Mouse (Mus musculus) heart, adult 2 months (tissue): Measurements from ENCODE around the gene Clstn2. TPM values are rescaled to one million over a fixed set of nuclear protein-coding genes. Genes with fewer than 3 reads are reported as not detected.

Source experiments
- DNase-seq, 2 experiments: peaks; one replicate each; pipeline ENCODE4 v3.0.0; 2021
- H3K27ac ChIP-seq: fragments of 200-600 bp; 2 replicates; pipeline ENCODE4 v1.8.1; 2022
- H3K27me3 ChIP-seq: fragments of 200-500 bp; 2 replicates; pipeline ENCODE4 v1.6.1; 2012; ENCODE audit warnings: mild to moderate bottlenecking, low read length, inconsistent platforms, mixed read lengths; ENCODE audit not compliant: control insufficient read depth, insufficient read depth
- H3K36me3 ChIP-seq: fragments of 200-500 bp; 2 replicates; pipeline ENCODE4 v1.6.1; 2012; ENCODE audit warnings: low read length, inconsistent platforms; ENCODE audit not compliant: control insufficient read depth, insufficient read depth
- H3K4me1 ChIP-seq: fragments of 200-500 bp; 2 replicates; pipeline ENCODE4 v1.6.1; 2011; ENCODE audit warnings: low read length; ENCODE audit not compliant: control insufficient read depth, insufficient read depth
- H3K4me3 ChIP-seq: fragments of 200-600 bp; 2 replicates; pipeline ENCODE4 v1.8.1; 2022
- H3K79me2 ChIP-seq: fragments of 200-500 bp; replicated peaks from 2 replicates; pipeline ENCODE4 v1.6.1; 2012; ENCODE audit warnings: mild to moderate bottlenecking, inconsistent platforms, low read length, moderate library complexity, mixed read lengths; ENCODE audit not compliant: control insufficient read depth, insufficient read depth
- H3K9ac ChIP-seq: fragments of 200-500 bp; 2 replicates; pipeline ENCODE4 v1.6.1; 2012; ENCODE audit warnings: low read depth, mild to moderate bottlenecking, control low read depth, inconsistent platforms, low read length, mixed read lengths
- CTCF ChIP-seq: fragments of 200-600 bp; IDR thresholded peaks from 2 replicates; pipeline ENCODE4 v1.8.1; 2022; ENCODE audit warnings: antibody characterized with exemption, mild to moderate bottlenecking, moderate library complexity
- EP300 ChIP-seq: fragments of 200-500 bp; IDR thresholded peaks from 2 replicates; pipeline ENCODE4 v1.6.1; 2011; ENCODE audit warnings: low read depth, low read length, control low read depth; ENCODE audit not compliant: insufficient read depth
- POLR2A ChIP-seq: fragments of 200-500 bp; IDR thresholded peaks from 2 replicates; pipeline ENCODE4 v1.6.1; 2011; ENCODE audit warnings: mild to moderate bottlenecking, low read depth, low read length, control low read depth; ENCODE audit not compliant: insufficient read depth
- WGBS: fragments of 180-500 bp; shearing (Covaris S2); methylation state at CpG from one replicate; pipeline ENCODE4 v1.1.7; 2018; 5-methylcytosine and 5-hydroxymethylcytosine counted together
- intact Hi-C: fragments of 180-260 bp; cut with DNase I; formaldehyde crosslinking; loops from one replicate; pipeline ENCODE4 v1.15.1; 2025
- polyA plus RNA-seq: library from polyadenylated mRNA; depleted of rRNA; stranded (reverse); fragments of >200 nt; gene quantifications from 2 replicates; pipeline ENCODE4 v1.2.3, GENCODE M21; 2012
- total RNA-seq, 2 experiments: library from RNA; stranded (reverse); gene quantifications; 2 replicates each; pipeline ENCODE4 v1.2.3; 2021

Gene Clstn2
- total and polyA plus RNA-seq, 3 experiments: 0.29 to 0.39 (median 0.37) TPM

- intact Hi-C loops: no loop called here
- no peak overlapping the region for H3K4me3 ChIP-seq
- H3K27me3 ChIP-seq: no peaks in the 10 kb centered on the region
- no peak overlapping the region for H3K27ac ChIP-seq
- no peaks in the 10 kb centered on the region for H3K79me2 ChIP-seq
- H3K4me1 ChIP-seq: no peaks in the 10 kb centered on the region
- no peak for TF ChIP-seq POLR2A
- TF ChIP-seq CTCF: no peak
- H3K36me3 ChIP-seq: no peaks in the 10 kb centered on the region
- H3K9ac ChIP-seq: no peak overlapping the region
- WGBS: 73% methylated on average over 1 of the region's 1 CpGs
- no peak for DNase-seq
Observed at GRCm38 (mm10) chr9:97774991-97775390, 258.0 kb downstream of the Clstn2 start.

- H3K4me1 ChIP-seq: no peaks in the 10 kb centered on the region
- TF ChIP-seq CTCF: no peak
- H3K4me3 ChIP-seq: no peak overlapping the region
- H3K27me3 ChIP-seq: no peaks in the 10 kb centered on the region
- WGBS: 72% methylated on average over 3 of the region's 3 CpGs
- intact Hi-C loops: no loop called here
- H3K36me3 ChIP-seq: no peaks in the 10 kb centered on the region
- H3K9ac ChIP-seq: no peak overlapping the region
- DNase-seq: no peak
- H3K27ac ChIP-seq: no peak overlapping the region
- no peaks in the 10 kb centered on the region for H3K79me2 ChIP-seq
Observed at GRCm38 (mm10) chr9:97773911-97774310, 259.1 kb downstream of the Clstn2 start.

- Histone ChIP-seq H3K9ac (no peak overlapping the region), H3K27ac (no peak overlapping the region), H3K36me3 (no peaks in the 10 kb centered on the region), H3K4me3 (no peak overlapping the region), H3K79me2 (no peaks in the 10 kb centered on the region), H3K4me1 (no peaks in the 10 kb centered on the region), H3K27me3 (no peaks in the 10 kb centered on the region)
- TF ChIP-seq POLR2A (no peak), CTCF (no peak), EP300 (no peak)
- no peak for DNase-seq
- 49% methylated on average over 3 of the region's 3 CpGs for WGBS
- intact Hi-C loops: no loop called here
Observed at GRCm38 (mm10) chr9:97772431-97772830, 260.6 kb downstream of the Clstn2 start.

- intact Hi-C loops: no loop called here
- 40% methylated on average over 5 of the region's 5 CpGs for WGBS
- no peaks in the 10 kb centered on the region for H3K27me3 ChIP-seq
Observed at GRCm38 (mm10) chr9:97769331-97769730, 263.6 kb downstream of the Clstn2 start.

GRCm38 (mm10) chr9:97765251-97765767, 267.7 kb downstream of the Clstn2 start:
- TF ChIP-seq EP300 (no peak), POLR2A (no peak), CTCF (no peak)
- no peak for DNase-seq

More at GRCm38 (mm10) chr9:97769331-97769730, 263.6 kb downstream of the Clstn2 start:
- no peak overlapping the region for H3K4me3 ChIP-seq
- H3K36me3 ChIP-seq: no peaks in the 10 kb centered on the region
- no peak overlapping the region for H3K9ac ChIP-seq
- H3K79me2 ChIP-seq: no peaks in the 10 kb centered on the region
- no peak for TF ChIP-seq CTCF
- TF ChIP-seq EP300: no peak
- no peak for TF ChIP-seq POLR2A
- H3K27ac ChIP-seq: no peak overlapping the region
- no peak for DNase-seq
- H3K4me1 ChIP-seq: no peaks in the 10 kb centered on the region

DNA sequence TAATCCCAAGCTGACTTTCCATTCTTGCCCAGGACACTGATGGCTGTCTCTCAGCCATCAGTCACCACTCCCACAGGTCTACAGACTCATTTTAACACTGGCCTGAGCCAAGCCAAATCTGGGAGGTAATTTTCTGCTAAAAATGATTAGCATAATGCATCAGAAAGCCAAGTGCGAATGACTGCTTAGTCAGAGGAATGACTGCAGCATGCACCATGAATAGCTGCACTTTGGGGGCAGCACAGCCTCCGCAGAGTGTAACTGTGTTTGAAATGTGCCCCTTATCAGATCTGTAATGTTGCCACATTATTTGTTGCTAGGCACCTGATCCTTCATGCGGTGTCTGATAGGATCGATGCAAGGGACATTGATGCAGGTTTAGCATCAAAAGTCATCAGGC, 269.9 kb downstream of the Clstn2 start:
- WGBS: 70% methylated on average over 4 of the region's 4 CpGs
- intact Hi-C loops: no loop called here
- no peaks in the 10 kb centered on the region for H3K79me2 ChIP-seq
- H3K36me3 ChIP-seq: no peaks in the 10 kb centered on the region
- no peak overlapping the region for H3K27ac ChIP-seq
- DNase-seq: no peak
- H3K4me3 ChIP-seq: no peak overlapping the region
- TF ChIP-seq POLR2A: no peak
- H3K27me3 ChIP-seq: no peaks in the 10 kb centered on the region
- no peak overlapping the region for H3K9ac ChIP-seq
- no peaks in the 10 kb centered on the region for H3K4me1 ChIP-seq

More at GRCm38 (mm10) chr9:97765251-97765767, 267.7 kb downstream of the Clstn2 start:
- intact Hi-C loops: no loop called here
- H3K9ac ChIP-seq: no peak overlapping the region
- no peak overlapping the region for H3K27ac ChIP-seq
- H3K36me3 ChIP-seq: no peaks in the 10 kb centered on the region
- WGBS: 80% methylated on average over 6 of the region's 6 CpGs
- no peaks in the 10 kb centered on the region for H3K27me3 ChIP-seq
- no peak overlapping the region for H3K4me3 ChIP-seq
- H3K79me2 ChIP-seq: no peaks in the 10 kb centered on the region
- no peaks in the 10 kb centered on the region for H3K4me1 ChIP-seq

DNA sequence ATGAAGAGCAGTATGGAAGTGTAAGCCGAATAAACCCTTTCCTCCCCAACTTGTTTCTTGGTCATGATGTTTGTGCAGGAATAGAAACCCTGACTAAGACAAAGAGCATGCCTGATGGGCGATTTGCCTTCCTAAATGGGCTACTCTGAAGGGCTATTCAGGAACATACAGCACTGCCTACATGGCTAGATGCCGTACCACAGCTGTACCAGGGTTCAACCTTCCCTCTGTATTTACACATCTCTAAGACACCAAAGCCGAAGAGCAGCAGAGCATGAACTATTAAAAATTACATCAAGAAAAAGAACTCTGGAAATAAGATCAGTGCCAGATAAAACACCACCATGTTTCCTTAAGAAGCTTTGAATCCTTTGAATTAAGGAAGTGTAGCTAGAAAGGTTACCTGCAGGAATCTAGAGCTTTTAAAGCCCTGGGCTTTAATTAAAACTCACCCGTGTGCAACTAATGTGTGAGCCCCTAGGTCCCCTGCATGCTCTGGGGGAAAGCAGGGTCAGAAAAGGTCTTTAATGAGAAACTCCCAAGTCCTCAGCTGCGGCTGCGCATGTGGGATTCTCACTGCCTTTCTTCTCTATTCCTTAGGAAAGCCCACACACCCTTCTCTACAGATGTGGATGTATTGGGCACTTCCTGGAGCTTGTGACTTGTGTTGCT, 277.2 kb downstream of the Clstn2 start:
- H3K36me3 ChIP-seq: no peaks in the 10 kb centered on the region
- 82% methylated on average over 7 of the region's 7 CpGs for WGBS

More for the DNA sequence above, 277.2 kb downstream of the Clstn2 start:
- intact Hi-C loops: no loop called here
- no peak for DNase-seq
- Histone ChIP-seq H3K4me1 (no peaks in the 10 kb centered on the region), H3K27ac (no peak overlapping the region), H3K27me3 (no peaks in the 10 kb centered on the region), H3K79me2 (no peaks in the 10 kb centered on the region), H3K4me3 (no peak overlapping the region), H3K9ac (no peak overlapping the region)
- TF ChIP-seq EP300: no peak
- TF ChIP-seq POLR2A: no peak
- no peak for TF ChIP-seq CTCF
